Mouse (Mus musculus) midbrain, embryonic 14.5 days (tissue): Measurements from ENCODE around the gene Pgbd1. TPM values are rescaled to one million over a fixed set of nuclear protein-coding genes. Genes with fewer than 3 reads are reported as not detected.
A peak's percentile ranks its signal among the peaks of the same experiment; 100 is the strongest.
"Not testable (repeated sequence)": the region's sequence is repeated elsewhere in the genome, so short reads cannot be mapped to it uniquely, and the experiment has no call there.

Experiments used
- ATAC-seq: fragments of 200-750 bp; cut with Nextera tagmentation; 2 replicates; pipeline ENCODE4 v1.8.0; 2017; ENCODE audit warnings: moderate number of reproducible peaks, moderate library complexity; ENCODE audit not compliant: low FRiP score, low TSS enrichment
- DNase-seq: peaks from one replicate; pipeline ENCODE4 v3.0.0-alpha.2; 2015
- H3K27ac ChIP-seq: fragments of 300-500 bp; sonication (generic); replicated peaks from 2 replicates; pipeline ENCODE4 v1.5.1; 2014; ENCODE audit warnings: mild to moderate bottlenecking, low read depth, low read length, moderate library complexity
- H3K27me3 ChIP-seq: fragments of 300-500 bp; sonication (generic); 2 replicates; pipeline ENCODE4 v1.6.1; 2014; ENCODE audit warnings: low read length, control low read depth, mixed read lengths; ENCODE audit not compliant: control insufficient read depth, insufficient read depth
- H3K36me3 ChIP-seq: fragments of 300-500 bp; sonication (generic); 2 replicates; pipeline ENCODE4 v1.6.1; 2014; ENCODE audit warnings: low read length, control low read depth; ENCODE audit not compliant: control insufficient read depth, insufficient read depth
- H3K4me1 ChIP-seq: fragments of 300-500 bp; sonication (generic); 2 replicates; pipeline ENCODE4 v1.6.1; 2014; ENCODE audit warnings: mild to moderate bottlenecking, antibody characterized with exemption, low read length, control low read depth; ENCODE audit not compliant: control insufficient read depth, insufficient read depth
- H3K4me2 ChIP-seq: fragments of 300-500 bp; sonication (generic); 2 replicates; pipeline ENCODE4 v1.6.1; 2014; ENCODE audit warnings: mild to moderate bottlenecking, low read length, moderate library complexity
- H3K4me3 ChIP-seq: fragments of 300-500 bp; sonication (generic); replicated peaks from 2 replicates; pipeline ENCODE4 v1.5.1; 2014; ENCODE audit warnings: low read depth, low read length
- H3K9ac ChIP-seq: fragments of 300-500 bp; sonication (generic); replicated peaks from 2 replicates; pipeline ENCODE4 v1.6.1; 2014; ENCODE audit warnings: mild to moderate bottlenecking, low read length, moderate library complexity
- H3K9me3 ChIP-seq: fragments of 300-500 bp; sonication (generic); 2 replicates; pipeline ENCODE4 v1.6.1; 2016; ENCODE audit warnings: low read length, control low read depth, mixed read lengths; ENCODE audit not compliant: control insufficient read depth
- WGBS: fragments of 180-500 bp; shearing (Covaris S2); extraction: QIAGEN DNeasy Blood & Tissue Kit; methylation state at CpG from one replicate; pipeline ENCODE4 v1.1.7; 2014; 5-methylcytosine and 5-hydroxymethylcytosine counted together
- polyA plus RNA-seq: library from polyadenylated mRNA; unstranded; fragments of >200 nt; fragmentation: Nextera tagmentation; extraction: Ambion mirVana; gene quantifications from 2 replicates; pipeline ENCODE4 v1.2.1, GENCODE M21; 2014

Pgbd1 gene
- polyA plus RNA-seq, 1 experiment from 2014 or later = 5.2 TPM

- ATAC-seq (peak; percentile 93), DNase-seq (peak; percentile 91)
- Histone ChIP-seq H3K4me3 (peak overlapping the region; percentile 41), H3K27ac (peak overlapping the region; percentile 68), H3K36me3 (no peaks in the 10 kb centered on the region), H3K4me1 (peaks cover 3% of the 10 kb centered on the region), H3K27me3 (no peaks in the 10 kb centered on the region), H3K4me2 (peak overlapping the region; percentile 57), H3K9ac (peak overlapping the region; percentile 51), H3K9me3 (no peaks in the 10 kb centered on the region)
- 5% methylated on average over 27 of the region's 27 CpGs for WGBS
Measured at GRCm38 (mm10) chr13:21407969-21408804, 32.7 kb downstream of the Pgbd1 start.

- Histone ChIP-seq H3K4me1 (peaks cover 4% of the 10 kb centered on the region), H3K27me3 (no peaks in the 10 kb centered on the region), H3K4me3 (0 out of 2 replicates have a peak overlapping the region, but pooled peaks have one; percentile 41), H3K27ac (no peak overlapping the region), H3K9me3 (no peaks in the 10 kb centered on the region), H3K4me2 (peak overlapping the region; percentile 57), H3K36me3 (no peaks in the 10 kb centered on the region), H3K9ac (no peak overlapping the region)
- ATAC-seq (no peak), DNase-seq (no peak)
- WGBS = 85% methylated on average over 11 of the region's 11 CpGs
Measured at GRCm38 (mm10) chr13:21407341-21407740, 33.5 kb downstream of the Pgbd1 start.

- peak overlapping the region; percentile 77 for H3K4me2 ChIP-seq
- peaks cover 16% of the 10 kb centered on the region for H3K4me1 ChIP-seq
- WGBS = 0% methylated on average over 2 of the region's 2 CpGs
- peak overlapping the region; percentile 80 for H3K4me3 ChIP-seq
- no peaks in the 10 kb centered on the region for H3K27me3 ChIP-seq
- H3K36me3 ChIP-seq = peaks cover 12% of the 10 kb centered on the region
- DNase-seq (no peak), ATAC-seq (peak; percentile 62; the same call in 1 of the 2 replicates)
- H3K9me3 ChIP-seq = no peaks in the 10 kb centered on the region
- peak overlapping the region; percentile 75; the same call in 1 of the 2 replicates for H3K9ac ChIP-seq
- no peak overlapping the region; the same call in 1 of the 2 replicates for H3K27ac ChIP-seq
Measured at GRCm38 (mm10) chr13:21402848-21403247, 38.0 kb downstream of the Pgbd1 start.

- under 1% methylated on average over 35 of the region's 35 CpGs for WGBS
- Histone ChIP-seq H3K9me3 (no peaks in the 10 kb centered on the region), H3K4me2 (peak within 1 kb of the TSS; percentile 77), H3K9ac (peak within 1 kb of the TSS; percentile 75), H3K36me3 (peaks cover 12% of the 10 kb centered on the region), H3K27ac (peak within 1 kb of the TSS; percentile 69), H3K4me3 (peak within 1 kb of the TSS; percentile 80), H3K4me1 (peaks cover 16% of the 10 kb centered on the region), H3K27me3 (no peaks in the 10 kb centered on the region)
- peak; percentile 94 for DNase-seq
- ATAC-seq = peak; percentile 95
Measured at GRCm38 (mm10) chr13:21402287-21402846, 38.5 kb downstream of the Pgbd1 start, which contains the start of gene Zkscan3. Gene Zkscan3, minus strand, starts transcription at chr13:21402755.

- H3K36me3 ChIP-seq = peaks cover 12% of the 10 kb centered on the region
- ATAC-seq (peak; percentile 46), DNase-seq (peak; percentile 28)
- H3K4me3 ChIP-seq = peak overlapping the region; percentile 80
- no peaks in the 10 kb centered on the region for H3K27me3 ChIP-seq
- H3K9ac ChIP-seq = peak overlapping the region; percentile 75
- no peak overlapping the region for H3K27ac ChIP-seq
- H3K4me1 ChIP-seq = peaks cover 16% of the 10 kb centered on the region
- peak overlapping the region; percentile 77 for H3K4me2 ChIP-seq
- WGBS = 14% methylated on average over 12 of the region's 12 CpGs
- no peaks in the 10 kb centered on the region for H3K9me3 ChIP-seq
Measured at GRCm38 (mm10) chr13:21401636-21402286, 39.1 kb downstream of the Pgbd1 start.

GRCm38 (mm10) chr13:21401166-21401565 is 39.7 kb downstream of the Pgbd1 start:
- Histone ChIP-seq H3K4me3 (peak overlapping the region; percentile 80), H3K27ac (no peak overlapping the region), H3K9me3 (no peaks in the 10 kb centered on the region), H3K9ac (no peak overlapping the region; the same call in 1 of the 2 replicates), H3K4me2 (peak overlapping the region; percentile 77), H3K27me3 (no peaks in the 10 kb centered on the region), H3K36me3 (peaks cover 18% of the 10 kb centered on the region), H3K4me1 (peaks cover 16% of the 10 kb centered on the region)
- ATAC-seq = no peak
- no peak for DNase-seq
- 85% methylated on average over 3 of the region's 3 CpGs for WGBS

GRCm38 (mm10) chr13:21397486-21397885 is 43.4 kb downstream of the Pgbd1 start:
- Histone ChIP-seq H3K4me2 (no peak overlapping the region), H3K4me3 (no peak overlapping the region), H3K9ac (no peak overlapping the region), H3K4me1 (peaks cover 14% of the 10 kb centered on the region), H3K27ac (no peak overlapping the region), H3K9me3 (no peaks in the 10 kb centered on the region), H3K27me3 (no peaks in the 10 kb centered on the region), H3K36me3 (peaks cover 49% of the 10 kb centered on the region)
- 97% methylated on average over 2 of the region's 2 CpGs for WGBS
- DNase-seq (no peak), ATAC-seq (no peak)

- H3K4me1 ChIP-seq, H3K9ac ChIP-seq, H3K4me2 ChIP-seq, H3K4me3 ChIP-seq, DNase-seq, H3K27ac ChIP-seq, H3K27me3 ChIP-seq, H3K9me3 ChIP-seq, ATAC-seq: not testable (repeated sequence)
- H3K36me3 ChIP-seq = peaks cover 62% of the 10 kb centered on the region
- 94% methylated on average over 14 of the region's 18 CpGs for WGBS
Measured at GRCm38 (mm10) chr13:21396048-21396447, 44.8 kb downstream of the Pgbd1 start.
